Mouse (Mus musculus): ENCODE results near the gene Pakap. TPM values are rescaled to one million over a fixed set of nuclear protein-coding genes. Genes with fewer than 3 reads are reported as not detected.

Gene Pakap
- total RNA-seq, 2 experiments from 2014 or later: 37.4 to 44.3 TPM

DNA sequence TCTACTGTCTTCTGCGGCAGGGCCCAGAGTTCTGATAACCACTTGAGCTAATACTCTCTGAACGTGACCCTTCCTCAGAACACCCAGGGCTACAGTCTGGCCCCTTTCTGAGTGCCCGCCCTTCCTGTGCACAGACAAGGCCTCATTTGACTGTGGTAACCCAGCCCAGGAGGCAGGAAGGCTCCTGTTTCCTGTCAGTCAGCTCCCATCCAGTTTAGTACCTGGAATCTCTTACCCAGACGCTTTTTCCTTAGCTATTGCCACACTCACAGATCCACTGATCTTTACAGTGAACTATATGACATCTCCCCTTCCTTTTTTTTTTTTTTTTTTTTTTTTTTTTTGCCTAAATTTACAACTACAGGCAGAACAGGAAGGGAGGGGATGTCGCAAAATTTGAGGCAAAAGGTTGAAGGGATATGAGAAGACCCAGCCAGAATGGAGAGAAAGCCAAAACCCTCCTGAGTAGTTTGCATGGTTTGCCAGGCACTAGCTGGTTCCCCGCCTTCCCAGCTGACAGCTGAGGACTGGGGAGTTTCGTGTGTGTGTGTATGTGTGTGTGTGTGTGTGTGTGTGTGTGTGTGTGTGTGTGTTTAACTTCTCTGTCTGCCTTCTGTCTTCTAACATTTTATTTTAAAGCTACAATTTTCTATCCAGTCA is 245.1 kb downstream of the Pakap start:
- DNase-seq (ENCODE audit: low spot score): peak; percentile 47
- intact Hi-C loops (cut with DNase I): loop anchor here (5.0 kb wide), 1 partner anchor 34 kb away; no protein-coding TSS in a partner anchor

DNA sequence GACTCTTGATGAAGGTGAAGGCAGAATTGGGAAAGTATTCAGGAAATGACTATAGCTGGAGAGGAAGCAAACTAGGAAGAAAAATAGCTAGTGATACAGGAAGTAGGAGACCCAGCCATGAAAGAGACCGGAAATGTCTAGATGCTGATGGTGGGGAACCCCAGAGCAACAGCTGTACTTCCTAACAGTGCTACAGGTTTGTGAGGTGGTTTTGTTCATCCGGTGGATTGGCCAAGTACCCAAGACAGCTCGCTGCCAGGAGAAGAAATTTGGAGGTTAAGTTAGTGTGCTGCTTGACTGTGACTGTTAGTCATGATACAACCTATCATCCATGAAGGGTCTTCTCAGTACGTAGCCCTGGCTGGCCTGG is 245.6 kb downstream of the Pakap start:
- intact Hi-C loops (cut with DNase I): loop anchor here (5.0 kb wide), 1 partner anchor 34 kb away; no protein-coding TSS in a partner anchor

DNA sequence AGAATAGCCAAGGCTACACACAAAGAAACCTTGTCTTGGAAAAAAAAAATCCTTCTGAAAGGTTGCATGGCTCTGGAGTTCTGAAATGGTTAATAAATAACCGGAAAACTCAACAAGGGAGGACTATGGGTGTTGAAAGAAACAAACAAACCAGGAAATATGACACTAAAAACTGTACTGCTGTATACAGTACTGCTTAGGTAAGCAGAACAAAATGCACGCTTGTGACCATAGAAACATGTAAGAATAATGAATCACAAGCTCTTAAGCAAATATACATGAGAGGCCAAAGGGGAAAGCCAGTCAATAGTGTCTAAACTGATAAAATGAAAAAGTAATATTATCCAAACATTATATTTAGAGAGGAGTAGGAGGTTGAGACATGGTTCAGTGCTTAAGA is 247.4 kb downstream of the Pakap start:
- intact Hi-C loops (cut with DNase I): loop anchor here (2.0 kb wide), 1 partner anchor 33 kb away; no protein-coding TSS in a partner anchor
- no peak for DNase-seq (ENCODE audit: low spot score)

More for the DNA sequence above, 245.6 kb downstream of the Pakap start:
- DNase-seq (ENCODE audit: low spot score): no peak

DNA sequence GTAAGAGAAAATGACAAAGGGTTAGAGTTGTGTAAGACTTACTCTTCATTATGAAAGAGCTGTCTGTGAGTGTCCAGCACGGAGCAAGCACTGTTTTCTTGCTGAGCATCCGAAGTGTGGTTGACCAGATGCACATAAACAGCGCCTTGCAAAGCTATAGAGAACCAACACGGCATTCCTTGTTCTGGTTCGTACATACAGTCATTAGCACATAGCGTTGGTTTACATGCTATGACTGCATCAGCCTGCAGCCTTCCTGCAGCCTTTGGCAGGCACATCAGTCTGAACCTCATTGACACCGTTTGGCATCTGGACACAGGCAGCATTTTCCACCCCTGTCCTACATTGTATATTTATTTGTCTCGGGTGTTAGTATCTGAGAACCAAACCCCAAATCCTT is 248.2 kb downstream of the Pakap start:
- intact Hi-C loops (cut with DNase I): no loop called here
- DNase-seq (ENCODE audit: low spot score): no peak

DNA sequence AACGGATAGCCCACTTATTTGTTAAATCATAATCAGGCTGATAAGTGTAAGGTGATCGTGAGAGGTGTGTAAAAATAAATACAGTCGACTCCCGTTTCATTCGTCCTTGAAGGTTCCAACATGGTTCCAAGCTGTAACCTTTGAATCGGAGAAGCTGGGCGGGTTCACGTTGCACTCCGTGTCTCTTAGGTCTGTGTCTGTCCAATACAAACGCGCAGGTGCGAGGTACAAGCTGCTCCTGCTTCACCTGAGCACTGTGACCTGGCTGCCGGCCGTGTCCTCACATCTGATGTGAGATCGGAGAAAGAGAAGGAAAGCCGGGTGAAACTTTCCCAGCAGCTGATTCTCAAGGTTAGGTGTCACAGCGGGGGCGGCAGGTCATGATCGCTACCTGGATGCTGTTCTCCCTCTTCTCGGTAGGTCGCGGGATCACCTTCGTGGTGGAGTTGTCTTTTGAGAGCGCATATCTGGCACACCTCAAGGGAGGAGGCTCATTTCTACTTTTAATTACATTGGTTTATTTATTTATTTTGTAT is 252.9 kb downstream of the Pakap start:
- no peak for DNase-seq (ENCODE audit: low spot score)

DNA sequence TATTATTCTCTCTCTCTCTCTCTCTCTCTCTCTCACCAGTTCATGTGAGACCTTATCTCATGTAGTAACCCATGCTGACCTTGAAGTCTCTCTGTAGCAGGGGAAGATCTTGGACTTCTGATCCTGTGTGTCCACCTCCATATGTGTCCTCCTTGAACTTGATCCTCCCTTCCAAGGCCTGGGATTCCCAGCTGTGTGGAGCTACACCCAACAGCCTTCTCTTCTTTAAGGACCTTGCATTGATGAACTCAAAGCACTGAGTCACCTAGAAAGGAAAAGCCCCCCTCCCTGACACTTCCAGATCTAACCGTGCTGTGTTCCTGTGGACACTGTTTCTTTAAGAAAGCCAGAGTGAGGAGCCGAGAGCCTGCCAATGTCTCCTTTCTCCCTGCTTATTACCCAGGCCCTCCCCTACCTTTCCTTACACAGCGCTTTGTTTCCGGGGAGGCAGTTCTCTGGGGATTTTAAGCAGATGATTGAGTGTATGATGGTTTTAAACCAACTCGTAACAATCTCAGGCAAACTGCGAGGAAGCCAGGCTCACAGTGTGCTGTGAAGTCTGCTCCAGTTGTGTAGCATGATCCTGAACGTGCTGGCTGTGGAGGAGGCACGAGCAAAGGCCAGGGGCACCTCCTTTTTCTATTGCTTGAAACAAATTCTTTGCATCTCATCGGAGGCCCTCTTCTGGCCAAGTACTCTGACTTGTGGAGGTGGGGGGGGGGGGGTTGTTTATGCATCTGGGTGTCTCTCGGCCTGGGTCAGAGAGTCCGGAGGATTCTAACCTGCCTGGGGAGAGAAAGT is 253.8 kb downstream of the Pakap start:
- no peak for DNase-seq (ENCODE audit: low spot score)
- intact Hi-C loops (cut with DNase I): no loop called here

More for the DNA sequence above, 252.9 kb downstream of the Pakap start:
- intact Hi-C loops (cut with DNase I): no loop called here

DNA sequence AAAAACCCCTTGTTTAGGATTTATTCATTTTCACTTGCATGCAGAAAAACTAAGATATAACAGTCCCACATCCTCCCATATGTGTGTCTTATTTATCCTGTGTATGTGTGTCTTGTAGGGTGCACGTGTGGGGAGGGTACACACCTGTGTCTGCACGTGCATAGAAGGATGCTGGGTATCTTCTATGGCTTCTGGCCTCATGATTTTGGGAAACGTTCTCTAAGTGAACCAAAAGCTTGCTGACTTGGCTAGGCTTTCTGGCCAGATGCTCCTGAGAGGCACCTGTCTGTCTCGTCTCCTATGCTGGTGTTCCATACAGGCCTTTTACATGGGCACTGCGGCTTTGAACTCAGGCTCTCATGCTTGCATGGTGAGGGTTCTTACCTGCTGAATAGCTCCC is 254.7 kb downstream of the Pakap start:
- intact Hi-C loops (cut with DNase I): no loop called here
- no peak for DNase-seq (ENCODE audit: low spot score)

DNA sequence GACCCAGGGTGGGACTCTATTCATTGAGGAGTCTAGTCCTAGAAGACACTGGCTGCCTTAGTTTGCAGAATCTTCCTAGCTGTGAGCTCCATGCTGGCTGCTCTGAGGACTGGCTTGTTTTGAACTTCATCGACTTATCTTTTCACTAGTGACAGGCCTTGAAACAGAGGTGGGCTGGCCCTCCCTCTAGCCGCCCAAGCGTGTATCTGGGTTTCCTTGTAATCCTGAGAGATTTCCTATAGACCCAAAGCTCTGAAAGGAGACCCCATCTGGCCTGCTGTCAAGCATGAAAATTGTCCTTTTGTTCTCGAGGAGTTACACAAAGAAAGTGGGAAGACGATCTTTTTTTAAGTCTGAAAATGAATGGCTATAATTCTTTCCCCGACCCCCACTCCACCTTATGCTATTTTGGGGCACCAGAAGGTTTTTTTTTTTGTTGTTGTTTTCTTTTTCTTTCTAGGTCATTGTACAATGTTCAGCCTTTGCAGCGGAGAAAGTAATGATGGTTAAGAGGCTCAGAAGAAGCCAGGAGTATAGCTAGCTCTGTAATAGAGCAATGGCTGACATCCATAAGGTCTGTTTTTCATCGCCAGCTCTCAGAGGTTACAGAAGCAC is 256.8 kb downstream of the Pakap start:
- intact Hi-C loops (cut with DNase I): no loop called here
- DNase-seq (ENCODE audit: low spot score): no peak

DNA sequence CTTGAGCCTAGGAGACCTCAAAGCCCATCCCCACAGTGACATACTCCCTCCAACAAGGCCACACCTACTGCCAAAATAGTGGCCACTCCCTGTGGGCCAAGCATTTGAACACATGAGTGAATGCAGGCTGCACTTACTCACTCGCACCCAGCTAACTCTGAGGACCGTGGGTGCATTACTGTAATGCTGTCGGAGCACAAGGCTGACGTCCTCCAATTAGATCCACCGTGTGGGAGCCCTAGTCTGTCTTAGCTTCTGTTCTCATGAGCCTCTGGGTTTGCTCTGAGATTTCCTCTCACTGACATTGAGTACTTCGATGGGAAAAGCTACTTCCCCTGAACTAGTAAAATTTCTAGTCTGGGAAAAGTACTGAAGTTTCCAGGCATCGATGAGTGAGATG is 258.3 kb downstream of the Pakap start:
- no peak for DNase-seq (ENCODE audit: low spot score)
- intact Hi-C loops (cut with DNase I): no loop called here

DNA sequence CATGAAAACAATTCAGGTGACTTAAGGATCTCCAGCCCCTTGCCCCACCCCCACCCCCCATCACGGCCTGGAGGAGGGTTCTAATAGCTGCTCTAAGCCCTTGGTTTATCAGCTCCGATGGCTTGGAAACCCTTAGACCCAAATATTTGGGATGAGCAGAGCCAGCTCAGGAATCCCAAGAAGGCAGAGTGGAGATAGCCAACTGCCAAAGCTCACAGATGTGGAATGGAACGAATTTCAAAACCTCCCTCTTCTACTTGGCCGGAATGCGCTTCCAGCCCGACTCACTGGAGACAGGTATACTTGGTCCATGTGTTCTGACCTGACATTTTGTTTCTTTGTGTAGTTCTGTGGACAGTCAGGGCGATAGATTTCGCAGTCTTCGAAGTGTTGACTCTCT is 261.2 kb downstream of the Pakap start:
- DNase-seq (ENCODE audit: low spot score): no peak
- intact Hi-C loops (cut with DNase I): no loop called here

DNA sequence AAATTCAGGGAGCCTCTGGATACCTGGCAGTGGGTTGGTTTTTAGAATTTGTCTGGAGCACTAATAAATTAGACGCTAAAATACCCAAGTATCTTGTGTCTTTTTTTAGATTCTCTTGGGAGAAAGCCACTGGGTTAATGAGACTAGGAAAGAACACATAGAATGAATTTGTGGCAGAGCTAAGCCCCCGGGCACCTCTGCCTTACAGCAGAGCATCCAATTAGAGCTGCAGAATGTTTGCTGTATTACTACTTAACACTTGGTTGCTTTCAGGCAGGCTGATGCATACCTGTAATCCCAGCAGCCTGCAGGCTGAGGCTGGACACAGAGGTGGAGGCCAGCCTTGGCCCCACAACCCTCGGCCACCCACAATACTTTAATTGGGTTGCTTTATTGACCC is 261.8 kb downstream of the Pakap start:
- no peak for DNase-seq (ENCODE audit: low spot score)
- intact Hi-C loops (cut with DNase I): no loop called here

DNA sequence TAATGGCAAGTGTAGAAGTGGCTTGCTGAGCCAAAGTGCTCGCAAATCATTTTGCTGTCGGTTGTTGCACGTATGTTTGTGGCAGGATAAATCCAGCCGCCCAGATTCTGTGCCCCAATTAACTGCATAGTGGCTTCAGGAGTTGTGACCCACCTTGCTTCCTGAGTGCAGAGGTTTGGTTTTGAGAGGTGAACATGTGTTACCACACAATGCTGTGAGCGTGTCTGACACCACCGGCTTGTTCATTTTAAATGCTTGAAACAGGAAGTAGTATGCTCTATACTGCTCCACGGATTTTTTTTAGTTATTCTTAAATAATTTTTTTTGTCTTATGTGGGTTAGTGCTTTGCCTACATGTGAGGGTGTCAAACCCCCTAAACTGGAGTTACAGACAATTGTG is 264.3 kb downstream of the Pakap start:
- intact Hi-C loops (cut with DNase I): no loop called here

DNA sequence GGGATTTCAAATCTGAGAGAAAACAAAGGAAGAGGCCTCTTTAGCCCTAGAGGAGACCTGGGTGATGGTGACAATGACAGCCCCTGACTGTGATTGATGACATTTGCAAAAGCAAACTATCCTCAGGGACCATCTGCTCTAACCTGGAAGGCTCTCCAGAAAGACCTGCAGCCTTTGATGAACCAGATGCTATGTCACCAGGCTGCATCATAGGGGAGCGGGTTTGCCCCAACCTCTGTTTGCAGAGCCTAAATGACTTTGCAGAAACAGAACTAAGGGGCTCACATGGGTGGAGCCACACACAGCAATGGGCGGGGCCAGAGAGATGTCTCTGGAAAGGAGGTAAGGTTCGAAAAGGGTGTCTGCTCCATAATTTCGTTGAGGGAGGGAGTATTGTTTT is 265.1 kb downstream of the Pakap start:
- no peak for DNase-seq (ENCODE audit: low spot score)
- intact Hi-C loops (cut with DNase I): no loop called here

More for the DNA sequence above, 264.3 kb downstream of the Pakap start:
- no peak for DNase-seq (ENCODE audit: low spot score)

DNA sequence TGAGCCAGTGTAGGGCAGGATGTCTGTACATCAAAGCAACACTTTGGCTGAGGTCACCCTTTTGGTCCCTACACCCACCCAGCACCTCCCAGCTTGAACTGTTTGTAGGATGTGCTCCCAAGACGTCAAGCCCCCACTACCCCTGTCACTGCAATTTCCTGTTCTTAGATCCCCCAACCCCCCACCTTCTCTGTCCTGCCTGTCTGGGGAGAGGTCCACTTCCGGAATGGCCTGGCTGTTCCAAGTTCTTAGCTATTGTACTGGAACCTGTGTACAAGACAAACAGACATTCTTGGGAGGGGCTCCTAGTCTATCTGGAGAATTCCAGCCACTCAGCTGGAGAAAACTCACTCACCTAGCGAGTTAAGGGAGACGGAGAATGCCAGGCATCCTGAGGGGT is 266.2 kb downstream of the Pakap start:
- intact Hi-C loops (cut with DNase I): no loop called here
- no peak for DNase-seq (ENCODE audit: low spot score)

DNA sequence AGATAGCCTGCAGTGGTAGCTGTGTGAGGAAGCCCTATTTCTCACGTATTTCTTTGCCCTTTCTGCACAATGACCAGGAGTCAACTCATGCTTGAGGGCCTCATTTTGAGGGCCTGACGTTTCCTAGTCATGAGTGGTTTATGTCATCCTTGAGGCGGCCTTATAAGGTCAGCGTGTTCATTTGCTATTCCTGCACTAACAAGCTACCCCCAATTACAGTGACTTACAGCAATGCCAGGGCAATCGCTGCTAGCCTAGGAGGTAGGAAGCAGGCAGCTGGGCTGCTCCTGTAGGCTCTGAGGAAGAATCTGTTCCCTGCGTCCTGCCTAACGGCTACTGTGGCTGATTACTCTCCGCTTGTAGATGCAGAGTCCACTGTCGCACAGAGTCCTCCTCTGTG is 269.1 kb downstream of the Pakap start:
- intact Hi-C loops (cut with DNase I): no loop called here
- DNase-seq (ENCODE audit: low spot score): no peak

DNA sequence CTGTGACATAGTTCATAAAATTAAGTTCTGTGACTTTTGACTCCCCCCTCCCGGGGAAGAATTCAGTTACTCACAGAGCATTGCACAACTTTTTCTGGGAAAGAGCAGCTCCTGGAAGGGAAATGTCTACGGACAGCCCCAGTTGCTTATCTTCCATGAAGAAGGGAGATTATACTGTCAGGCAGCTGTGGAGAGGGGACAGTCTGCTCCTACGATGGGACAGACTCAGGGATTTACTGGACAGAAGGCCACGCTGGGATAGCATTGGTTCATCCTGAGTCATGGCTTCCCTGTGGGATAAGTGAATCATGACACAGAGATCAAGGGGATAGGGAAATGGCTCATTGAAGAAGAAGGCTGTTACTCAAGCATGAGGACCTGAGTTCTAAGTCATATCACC is 271.4 kb downstream of the Pakap start:
- intact Hi-C loops (cut with DNase I): no loop called here
- DNase-seq (ENCODE audit: low spot score): no peak

DNA sequence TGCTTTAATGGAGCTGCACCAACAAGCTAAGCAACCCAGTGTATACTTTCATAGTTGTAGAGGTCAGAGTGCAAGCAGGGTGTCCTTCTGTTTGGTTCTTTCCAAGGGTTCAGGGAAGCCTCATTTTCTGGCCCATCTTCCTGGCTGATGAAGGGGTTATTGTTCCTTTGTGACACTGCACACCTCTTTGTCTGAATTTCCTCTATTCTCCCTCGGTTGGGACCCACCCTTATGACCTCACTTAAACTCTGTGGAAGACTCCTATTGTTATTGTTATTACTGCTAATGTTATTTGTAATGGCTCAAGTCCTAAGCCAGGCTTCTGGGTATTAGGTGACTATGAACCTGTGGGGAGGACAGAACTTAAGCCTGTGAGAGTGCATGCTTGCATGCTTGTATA is 273.9 kb downstream of the Pakap start:
- intact Hi-C loops (cut with DNase I): no loop called here
- DNase-seq (ENCODE audit: low spot score): no peak

DNA sequence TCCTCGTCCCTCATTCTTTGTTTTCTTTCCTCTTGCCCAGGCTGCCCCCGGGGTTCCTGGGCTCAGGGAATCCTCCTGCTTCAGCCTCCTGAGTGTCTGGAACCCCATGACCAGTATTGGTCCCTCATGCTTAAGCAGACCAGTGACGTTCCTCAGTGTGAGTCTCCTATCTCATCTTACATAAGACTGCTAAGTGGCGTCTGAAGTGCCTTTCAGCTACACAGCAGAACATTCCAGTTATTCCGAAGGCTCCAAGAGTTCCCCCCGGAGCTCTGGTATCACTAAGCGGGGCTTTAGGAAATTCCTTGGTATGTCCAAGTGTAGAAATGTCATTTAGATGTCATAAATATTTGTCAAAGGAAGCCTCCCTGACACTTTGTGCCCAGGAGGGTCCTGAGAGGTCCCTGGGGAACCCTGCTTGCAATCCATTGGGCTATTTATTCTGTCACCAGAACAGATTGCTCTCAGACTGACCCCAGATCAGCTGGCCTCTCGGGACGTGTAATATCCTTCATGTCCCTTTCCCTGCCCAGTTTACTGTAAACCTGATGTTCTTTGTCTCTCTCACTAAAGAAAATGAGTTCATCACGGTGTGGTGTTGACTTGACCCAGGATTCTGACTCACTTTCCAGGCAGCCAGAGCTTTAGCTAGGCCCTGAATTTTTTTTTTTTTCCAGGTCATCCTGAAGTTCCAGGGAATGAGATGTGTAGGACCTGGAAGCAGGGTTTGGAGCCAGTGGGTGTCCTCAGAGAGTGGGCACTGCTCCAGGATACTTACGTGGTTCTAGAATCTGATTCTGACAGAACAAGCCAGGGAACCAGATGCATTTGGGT is 274.7 kb downstream of the Pakap start:
- intact Hi-C loops (cut with DNase I): no loop called here
- DNase-seq (ENCODE audit: low spot score): no peak

DNA sequence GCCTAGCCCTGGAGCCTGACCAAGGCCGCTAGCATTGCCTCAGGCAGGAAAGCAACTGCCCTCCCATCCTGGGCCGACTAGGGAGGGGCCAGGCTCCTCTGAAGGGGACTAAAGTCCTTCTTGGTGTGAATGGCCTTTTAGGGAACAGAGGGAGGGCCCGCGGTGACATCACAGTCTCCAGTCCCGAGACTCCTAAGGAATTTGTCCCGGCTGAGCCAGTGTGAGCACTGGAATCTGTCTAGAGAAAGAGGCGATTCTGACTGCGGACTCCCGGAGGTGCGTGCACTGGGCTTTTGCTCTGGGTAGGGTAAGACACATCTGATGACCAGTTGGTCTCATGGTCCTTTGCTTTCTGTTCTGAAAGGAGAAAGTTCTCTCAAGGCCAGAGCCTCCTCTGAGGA is 277.1 kb downstream of the Pakap start:
- peak; percentile 92 for DNase-seq (ENCODE audit: low spot score)
- intact Hi-C loops (cut with DNase I): loop anchor here (5.0 kb wide), 2 partner anchors 33 to 37 kb away; no protein-coding TSS in a partner anchor
